Mouse (Mus musculus): ENCODE data around the gene Tmem183a. TPM values are rescaled to one million over a fixed set of nuclear protein-coding genes. Genes with fewer than 3 reads are reported as not detected.

The Tmem183a gene
- polyA plus RNA-seq, 1 experiment from 2014 or later, result 91.3 TPM

DNA sequence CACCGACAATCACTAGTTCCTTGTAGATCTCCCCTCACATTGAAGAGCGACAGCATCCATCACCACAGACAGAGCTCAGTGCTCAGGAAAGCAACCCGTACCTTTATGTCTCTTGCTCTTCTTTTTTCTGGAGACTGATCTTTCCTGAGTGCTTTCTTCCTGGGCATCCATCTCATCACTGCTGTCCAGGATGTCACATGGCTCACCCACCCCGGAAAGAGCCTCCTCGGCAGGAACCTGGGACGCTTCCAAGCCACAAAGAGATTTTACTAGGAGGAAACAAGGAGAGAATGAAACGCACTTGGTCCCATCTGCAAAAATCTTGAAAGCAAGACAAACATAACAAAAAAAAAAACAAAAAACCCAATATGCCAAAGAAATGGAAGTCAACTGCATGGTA is 1.1 kb downstream of the Tmem183a start:
- Histone ChIP-seq H3K27me3 (ENCODE audit: control insufficient read depth, insufficient read depth, low read length) (no peaks in the 10 kb centered on the region), H3K4me2 (replicated peaks; ENCODE audit: low read depth, low read length) (peak overlapping the region; percentile 77), H3K36me3 (ENCODE audit: control insufficient read depth, insufficient read depth, low read length) (peaks cover 36% of the 10 kb centered on the region), H3K9ac (ENCODE audit: low read depth, low read length) (peak overlapping the region; percentile 92), H3K4me3 (ENCODE audit: low read length) (peak overlapping the region; percentile 92), H3K4me1 (ENCODE audit: control insufficient read depth, insufficient read depth, low read length) (peaks cover 11% of the 10 kb centered on the region), H3K27ac (ENCODE audit: low read depth, low read length) (no peak overlapping the region), H3K9me3 (ENCODE audit: control insufficient read depth, low read length) (no peaks in the 10 kb centered on the region)
- WGBS, result 80% methylated on average over 7 of the region's 7 CpGs
- ATAC-seq (ENCODE audit: low FRiP score, low TSS enrichment), result no peak

DNA sequence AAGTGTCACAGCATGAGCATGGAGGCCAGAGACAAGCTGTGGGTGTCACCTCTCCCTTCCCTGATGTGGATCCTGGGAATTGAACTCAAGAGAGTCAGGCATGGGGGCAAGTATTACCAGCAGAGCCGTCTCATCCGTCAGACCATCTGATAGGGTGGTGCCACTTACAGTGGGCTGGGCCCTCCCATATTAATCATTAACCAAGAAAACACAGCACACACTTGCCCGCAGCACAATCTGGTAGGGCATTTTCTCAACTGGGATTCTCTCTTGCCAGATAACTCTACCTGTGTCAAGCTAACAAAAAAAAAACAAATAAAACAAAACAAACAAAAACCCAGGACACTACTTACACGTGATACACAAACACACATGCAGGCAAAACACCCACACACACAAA is 4.3 kb downstream of the Tmem183a start:
- H3K4me3 ChIP-seq (ENCODE audit: low read length), result no peak overlapping the region
- peaks cover 11% of the 10 kb centered on the region for H3K4me1 ChIP-seq (ENCODE audit: control insufficient read depth, insufficient read depth, low read length)
- H3K9me3 ChIP-seq (ENCODE audit: control insufficient read depth, low read length), result no peaks in the 10 kb centered on the region
- WGBS, result 61% methylated on average over 4 of the region's 4 CpGs
- no peak overlapping the region for H3K9ac ChIP-seq (ENCODE audit: low read depth, low read length)
- no peak for ATAC-seq (ENCODE audit: low FRiP score, low TSS enrichment)
- no peak overlapping the region for H3K27ac ChIP-seq (ENCODE audit: low read depth, low read length)
- peaks cover 65% of the 10 kb centered on the region for H3K36me3 ChIP-seq (ENCODE audit: control insufficient read depth, insufficient read depth, low read length)
- no peak overlapping the region for H3K4me2 ChIP-seq (replicated peaks; ENCODE audit: low read depth, low read length)
- H3K27me3 ChIP-seq (ENCODE audit: control insufficient read depth, insufficient read depth, low read length), result no peaks in the 10 kb centered on the region

DNA sequence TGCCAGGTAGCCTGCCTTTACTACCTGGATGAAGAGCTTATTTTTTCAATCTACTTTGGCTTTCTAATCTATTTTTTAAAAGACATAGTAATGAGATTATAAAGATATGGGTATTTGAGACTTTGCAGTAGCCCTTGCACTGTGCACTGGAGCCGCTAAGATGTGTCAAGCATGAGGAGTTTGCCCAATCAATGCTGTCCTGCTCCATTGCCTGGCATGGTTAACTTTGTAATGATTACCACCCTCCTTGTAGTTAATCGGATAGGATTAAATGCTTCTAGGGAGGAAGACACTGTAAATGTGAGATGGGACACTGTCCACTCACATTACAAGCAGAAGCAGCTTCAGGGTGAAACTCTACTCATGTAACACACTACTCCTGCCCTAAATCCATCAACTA is 8.5 kb downstream of the Tmem183a start:
- H3K27me3 ChIP-seq (ENCODE audit: control insufficient read depth, insufficient read depth, low read length), result no peaks in the 10 kb centered on the region
- peaks cover 85% of the 10 kb centered on the region for H3K36me3 ChIP-seq (ENCODE audit: control insufficient read depth, insufficient read depth, low read length)
- H3K9ac ChIP-seq (ENCODE audit: low read depth, low read length), result no peak overlapping the region
- no peak overlapping the region for H3K4me2 ChIP-seq (replicated peaks; ENCODE audit: low read depth, low read length)
- H3K4me3 ChIP-seq (ENCODE audit: low read length), result no peak overlapping the region
- 66% methylated on average over 2 of the region's 2 CpGs for WGBS
- no peaks in the 10 kb centered on the region for H3K4me1 ChIP-seq (ENCODE audit: control insufficient read depth, insufficient read depth, low read length)
- no peaks in the 10 kb centered on the region for H3K9me3 ChIP-seq (ENCODE audit: control insufficient read depth, low read length)
- ATAC-seq (ENCODE audit: low FRiP score, low TSS enrichment), result 0 out of 2 replicates have a peak, but pooled peaks have one; percentile 66
- no peak overlapping the region for H3K27ac ChIP-seq (ENCODE audit: low read depth, low read length)

GRCm38 (mm10) chr1:134347791-134348190 is 14.0 kb downstream of the Tmem183a start:
- Histone ChIP-seq H3K9me3 (ENCODE audit: control insufficient read depth, low read length) (no peaks in the 10 kb centered on the region), H3K27ac (ENCODE audit: low read depth, low read length) (no peak overlapping the region), H3K9ac (ENCODE audit: low read depth, low read length) (no peak overlapping the region), H3K36me3 (ENCODE audit: control insufficient read depth, insufficient read depth, low read length) (peaks cover 62% of the 10 kb centered on the region), H3K4me3 (ENCODE audit: low read length) (no peak overlapping the region), H3K27me3 (ENCODE audit: control insufficient read depth, insufficient read depth, low read length) (no peaks in the 10 kb centered on the region), H3K4me1 (ENCODE audit: control insufficient read depth, insufficient read depth, low read length) (no peaks in the 10 kb centered on the region), H3K4me2 (replicated peaks; ENCODE audit: low read depth, low read length) (no peak overlapping the region)
- WGBS, result 90% methylated on average over 9 of the region's 9 CpGs
- no peak for ATAC-seq (ENCODE audit: low FRiP score, low TSS enrichment)

DNA sequence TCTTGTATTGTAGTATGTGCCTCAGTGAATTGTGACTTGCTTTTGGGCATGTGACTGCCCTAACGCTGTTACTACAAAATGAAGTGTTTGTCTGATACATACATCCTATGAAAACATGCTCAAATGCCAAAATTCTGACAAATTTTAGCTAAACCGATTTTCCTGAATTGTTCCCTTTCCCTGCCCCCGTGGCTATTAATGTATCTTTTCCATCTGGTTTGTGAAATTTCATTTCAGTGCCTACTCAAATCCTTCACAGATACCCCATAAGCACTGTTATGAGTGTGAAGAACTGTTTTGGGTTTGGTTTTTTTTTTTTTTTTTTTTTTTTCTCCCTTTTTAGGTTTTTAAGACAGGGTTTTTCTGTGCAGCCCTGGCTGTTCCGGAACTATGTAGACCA is 16.7 kb downstream of the Tmem183a start:
- H3K27me3 ChIP-seq (ENCODE audit: control insufficient read depth, insufficient read depth, low read length), result no peaks in the 10 kb centered on the region
- H3K9me3 ChIP-seq (ENCODE audit: control insufficient read depth, low read length), result no peaks in the 10 kb centered on the region
- no peaks in the 10 kb centered on the region for H3K4me1 ChIP-seq (ENCODE audit: control insufficient read depth, insufficient read depth, low read length)
- 74% methylated on average over 4 of the region's 4 CpGs for WGBS
- no peak for ATAC-seq (ENCODE audit: low FRiP score, low TSS enrichment)
- H3K36me3 ChIP-seq (ENCODE audit: control insufficient read depth, insufficient read depth, low read length), result peaks cover 34% of the 10 kb centered on the region
- H3K4me3 ChIP-seq (ENCODE audit: low read length), result peak overlapping the region; percentile 54; the same call in 1 of the 2 replicates
- peak overlapping the region; percentile 94 for H3K4me2 ChIP-seq (replicated peaks; ENCODE audit: low read depth, low read length)
- no peak overlapping the region for H3K27ac ChIP-seq (ENCODE audit: low read depth, low read length)
- no peak overlapping the region for H3K9ac ChIP-seq (ENCODE audit: low read depth, low read length)

GRCm38 (mm10) chr1:134344005-134344950 is 17.5 kb downstream of the Tmem183a start:
- under 1% methylated on average over 54 of the region's 54 CpGs for WGBS
- no peaks in the 10 kb centered on the region for H3K4me1 ChIP-seq (ENCODE audit: control insufficient read depth, insufficient read depth, low read length)

DNA sequence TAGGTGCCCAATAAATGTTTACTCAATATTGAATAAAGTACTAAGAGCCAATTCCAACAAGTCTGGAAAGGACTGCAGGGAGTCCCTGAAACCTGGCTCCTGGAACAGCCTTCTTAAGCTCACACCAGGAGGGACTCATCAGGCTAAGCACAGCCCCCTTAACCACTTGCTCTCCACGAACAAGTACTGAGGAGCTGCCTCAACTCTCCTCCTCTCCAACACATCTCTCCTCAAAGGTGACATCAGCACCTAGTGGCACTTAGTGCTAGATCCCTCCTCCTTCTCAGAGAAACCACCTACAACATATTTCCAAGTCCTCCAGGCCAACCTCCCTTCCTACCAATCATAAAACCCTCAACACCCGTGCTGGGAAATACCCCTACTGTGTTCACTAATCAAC is 18.2 kb downstream of the Tmem183a start:
- no peak overlapping the region for H3K9ac ChIP-seq (ENCODE audit: low read depth, low read length)
- H3K4me2 ChIP-seq (replicated peaks; ENCODE audit: low read depth, low read length), result peak overlapping the region; percentile 94
- ATAC-seq (ENCODE audit: low FRiP score, low TSS enrichment), result no peak
- H3K4me3 ChIP-seq (ENCODE audit: low read length), result peak overlapping the region; percentile 54
- H3K9me3 ChIP-seq (ENCODE audit: control insufficient read depth, low read length), result no peaks in the 10 kb centered on the region
- H3K36me3 ChIP-seq (ENCODE audit: control insufficient read depth, insufficient read depth, low read length), result peaks cover 23% of the 10 kb centered on the region
- H3K27ac ChIP-seq (ENCODE audit: low read depth, low read length), result no peak overlapping the region
- H3K4me1 ChIP-seq (ENCODE audit: control insufficient read depth, insufficient read depth, low read length), result no peaks in the 10 kb centered on the region
- H3K27me3 ChIP-seq (ENCODE audit: control insufficient read depth, insufficient read depth, low read length), result no peaks in the 10 kb centered on the region
- WGBS, result 2% methylated on average over 2 of the region's 2 CpGs

More at GRCm38 (mm10) chr1:134344005-134344950, 17.5 kb downstream of the Tmem183a start:
- Histone ChIP-seq H3K9ac (ENCODE audit: low read depth, low read length) (peak overlapping the region; percentile 55), H3K36me3 (ENCODE audit: control insufficient read depth, insufficient read depth, low read length) (peaks cover 26% of the 10 kb centered on the region), H3K27ac (ENCODE audit: low read depth, low read length) (no peak overlapping the region), H3K27me3 (ENCODE audit: control insufficient read depth, insufficient read depth, low read length) (no peaks in the 10 kb centered on the region), H3K4me3 (ENCODE audit: low read length) (peak overlapping the region; percentile 54), H3K9me3 (ENCODE audit: control insufficient read depth, low read length) (no peaks in the 10 kb centered on the region), H3K4me2 (replicated peaks; ENCODE audit: low read depth, low read length) (peak overlapping the region; percentile 94)
- ATAC-seq (ENCODE audit: low FRiP score, low TSS enrichment), result peak; percentile 97

DNA sequence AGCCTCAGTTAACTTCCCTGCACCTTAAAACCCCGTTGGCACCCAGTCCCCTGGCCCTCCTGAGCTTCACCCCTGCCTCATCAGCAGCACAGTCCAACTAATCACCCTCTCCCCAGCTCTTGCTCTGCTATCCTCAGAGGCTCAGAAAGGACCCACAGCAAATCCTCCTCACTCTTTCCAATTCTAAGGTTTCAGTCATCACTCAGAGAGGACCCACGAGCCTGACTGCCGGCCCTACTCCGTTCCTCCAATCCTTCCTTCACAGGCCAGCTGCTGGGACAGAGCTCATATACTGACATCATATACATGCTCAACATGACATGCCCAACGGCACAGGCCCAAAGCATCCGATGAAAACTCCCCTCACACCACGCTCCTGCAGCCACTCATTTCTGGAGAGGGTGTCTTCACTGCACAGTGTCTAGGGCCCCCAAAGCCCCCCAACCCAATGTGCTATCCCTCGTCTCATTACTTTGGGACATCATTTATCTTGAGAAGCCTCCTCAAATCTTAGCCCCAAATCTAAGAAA is 18.9 kb downstream of the Tmem183a start:
- H3K36me3 ChIP-seq (ENCODE audit: control insufficient read depth, insufficient read depth, low read length), result peaks cover 20% of the 10 kb centered on the region
- WGBS, result 80% methylated on average over 8 of the region's 8 CpGs

GRCm38 (mm10) chr1:134342278-134342664 is 19.5 kb downstream of the Tmem183a start:
- Histone ChIP-seq H3K4me1 (ENCODE audit: control insufficient read depth, insufficient read depth, low read length) (no peaks in the 10 kb centered on the region), H3K36me3 (ENCODE audit: control insufficient read depth, insufficient read depth, low read length) (peaks cover 14% of the 10 kb centered on the region), H3K9me3 (ENCODE audit: control insufficient read depth, low read length) (no peaks in the 10 kb centered on the region), H3K9ac (ENCODE audit: low read depth, low read length) (no peak overlapping the region), H3K27me3 (ENCODE audit: control insufficient read depth, insufficient read depth, low read length) (no peaks in the 10 kb centered on the region), H3K27ac (ENCODE audit: low read depth, low read length) (no peak overlapping the region), H3K4me2 (replicated peaks; ENCODE audit: low read depth, low read length) (no peak overlapping the region), H3K4me3 (ENCODE audit: low read length) (no peak overlapping the region)
- ATAC-seq (ENCODE audit: low FRiP score, low TSS enrichment), result no peak
- WGBS, result 48% methylated on average over 2 of the region's 2 CpGs

More for the DNA sequence above, 18.9 kb downstream of the Tmem183a start:
- Histone ChIP-seq H3K9ac (ENCODE audit: low read depth, low read length) (no peak overlapping the region), H3K4me3 (ENCODE audit: low read length) (no peak overlapping the region), H3K27ac (ENCODE audit: low read depth, low read length) (no peak overlapping the region), H3K4me2 (replicated peaks; ENCODE audit: low read depth, low read length) (no peak overlapping the region), H3K27me3 (ENCODE audit: control insufficient read depth, insufficient read depth, low read length) (no peaks in the 10 kb centered on the region), H3K4me1 (ENCODE audit: control insufficient read depth, insufficient read depth, low read length) (no peaks in the 10 kb centered on the region), H3K9me3 (ENCODE audit: control insufficient read depth, low read length) (no peaks in the 10 kb centered on the region)
- ATAC-seq (ENCODE audit: low FRiP score, low TSS enrichment), result no peak
